ENCODE assay signal across 10 mouse cellular contexts in the genomic region with DNA sequence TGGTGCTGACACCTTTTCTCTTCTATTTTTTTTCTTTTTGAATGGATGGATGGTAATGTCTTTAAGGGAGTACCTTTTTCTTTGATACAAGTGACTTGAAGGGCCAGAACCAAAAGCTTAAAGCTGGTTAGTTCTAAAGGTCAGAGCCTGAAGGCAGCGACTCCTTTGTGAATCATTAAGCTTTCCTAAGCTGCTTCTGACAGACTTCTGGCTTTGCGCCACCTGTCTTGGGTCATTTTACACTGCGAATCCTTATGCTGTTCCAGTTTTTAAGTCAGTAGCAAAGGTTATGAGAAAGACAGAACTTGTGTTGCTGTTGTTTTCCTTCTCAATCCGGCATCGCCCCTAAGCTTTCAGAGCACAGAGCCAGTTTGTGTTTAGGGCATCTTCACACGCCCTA.
A peak's percentile ranks its signal among the peaks of the same experiment; 100 is the strongest.
DNase-seq lines count a peak whose midpoint lies in the region; ATAC-seq lines count a peak whose summit lies in the region.
"Had no signal": no experiment of that assay in that cellular context is flagged by ENCODE, and none has a peak within 500 bp of the region (broad histone marks: within the 10 kb centered on the region; RNA-seq: fewer than 3 reads in every experiment).

No protein-coding gene starts in this region.

- H3K4me2 ChIP-seq in heart, embryonic 12.5 days = no peak overlapping the region
- no peak overlapping the region for H3K4me2 ChIP-seq in forebrain, embryonic 11.5 days (ENCODE audit: low read depth, low read length, severe bottlenecking)
- H3K4me2 ChIP-seq: heart, embryonic 15.5 days had no signal

- no peaks in the 10 kb centered on the region for H3K9me3 ChIP-seq in heart, embryonic 12.5 days (replicated peaks)
- no peaks in the 10 kb centered on the region for H3K9me3 ChIP-seq in forebrain, embryonic 11.5 days (ENCODE audit: control insufficient read depth, low read length)
- H3K9me3 ChIP-seq: G1E; heart, embryonic 15.5 days had no signal

- H3K4me3 ChIP-seq in heart, embryonic 12.5 days = no peak overlapping the region
- no peak overlapping the region for H3K4me3 ChIP-seq in forebrain, embryonic 11.5 days (ENCODE audit: low read depth, low read length)
- H3K4me3 ChIP-seq: heart, embryonic 15.5 days had no signal

- H3K36me3 ChIP-seq in heart, embryonic 12.5 days = no peaks in the 10 kb centered on the region
- no peaks in the 10 kb centered on the region for H3K36me3 ChIP-seq in forebrain, embryonic 11.5 days (ENCODE audit: control insufficient read depth, insufficient read depth, low read length)
- H3K36me3 ChIP-seq: G1E; heart, embryonic 15.5 days had no signal

- WGBS in heart, embryonic 12.5 days = 78% methylated on average over 6 of the region's 6 CpGs
- 16% methylated on average over 6 of the region's 6 CpGs for WGBS in large intestine, adult 2 months
- WGBS in forebrain, embryonic 11.5 days = 58% methylated on average over 6 of the region's 6 CpGs

- no peak overlapping the region for H3K9ac ChIP-seq in heart, embryonic 12.5 days
- no peak overlapping the region for H3K9ac ChIP-seq in forebrain, embryonic 11.5 days (ENCODE audit: low read length)
- H3K9ac ChIP-seq: heart, embryonic 15.5 days had no signal

- no peaks in the 10 kb centered on the region for H3K27me3 ChIP-seq in heart, embryonic 12.5 days (replicated peaks)
- H3K27me3 ChIP-seq in forebrain, embryonic 11.5 days (ENCODE audit: control insufficient read depth, insufficient read depth, low read length) = no peaks in the 10 kb centered on the region
- H3K27me3 ChIP-seq: heart, embryonic 15.5 days had no signal

- DNase-seq in heart, adult 18-20 months = peak; percentile 53 to 62
- DNase-seq in Muller cell, postnatal 12 days (ENCODE audit: inconsistent ontology term) = peak; percentile 24
- peak; percentile 66 for DNase-seq in fibroblast of lung, adult 2 months (ENCODE audit: low read depth)
- DNase-seq in large intestine, adult 2 months (ENCODE audit: low read depth, low spot score) = peak; percentile 57
- DNase-seq in thymus, postnatal 10 days (ENCODE audit: low spot score in 2 of 2) = peak; percentile 18 to 26
- DNase-seq in layer of hippocampus, adult 18-20 months (ENCODE audit: low spot score in 2 of 2) = no peak
- no peak for DNase-seq in forebrain, embryonic 11.5 days (ENCODE audit: low spot score)

- H3K27ac ChIP-seq in heart, embryonic 12.5 days (ENCODE audit: poor library complexity, severe bottlenecking) = no peak overlapping the region
- H3K27ac ChIP-seq in forebrain, embryonic 11.5 days (ENCODE audit: low read depth, low read length) = no peak overlapping the region
- H3K27ac ChIP-seq: heart, embryonic 15.5 days had no signal

- ATAC-seq in heart, embryonic 12.5 days (ENCODE audit: insufficient number of reproducible peaks, low FRiP score) = no peak
- no peak for ATAC-seq in forebrain, embryonic 11.5 days (replicated peaks; ENCODE audit: low FRiP score)

- H3K4me1 ChIP-seq in heart, embryonic 12.5 days (replicated peaks) = no peaks in the 10 kb centered on the region
- H3K4me1 ChIP-seq in forebrain, embryonic 11.5 days (replicated peaks; ENCODE audit: control insufficient read depth, insufficient read depth, low read length) = peaks cover 4% of the 10 kb centered on the region; the same call in 1 of the 2 replicates

Comparison
In these comparisons a context has a peak if more than half of its experiments do, and no peak if none do; other contexts are left out.
1. DNase-seq: peak in heart, adult 18-20 months (2 of 2), Muller cell, postnatal 12 days (single experiment), fibroblast of lung, adult 2 months (single experiment), large intestine, adult 2 months (single experiment) and thymus, postnatal 10 days (2 of 2); none in layer of hippocampus, adult 18-20 months (0 of 2) and forebrain, embryonic 11.5 days (single experiment).